Mouse (Mus musculus): ENCODE measurements around the gene Ptrh1. TPM values are rescaled to one million over a fixed set of nuclear protein-coding genes. Genes with fewer than 3 reads are reported as not detected.
A peak's percentile ranks its signal among the peaks of the same experiment; 100 is the strongest.

The Ptrh1 gene
- polyA plus RNA-seq, 1 experiment, result 5.5 TPM

- TF ChIP-seq CTCF (IDR thresholded peaks at IDR 0.05; ENCODE audit: low read depth, low read length), result no peak
- TF ChIP-seq POLR2A (IDR thresholded peaks at IDR 0.05; ENCODE audit: borderline replicate concordance, low read depth, low read length), result no peak
- Histone ChIP-seq H3K27ac (ENCODE audit: insufficient read depth, low read depth, low read length) (no peak overlapping the region), H3K4me3 (ENCODE audit: insufficient read depth, low read length) (no peak overlapping the region)
Observed at GRCm38 (mm10) chr2:32768661-32769285, 6.8 kb upstream of the Ptrh1 start.

GRCm38 (mm10) chr2:32769327-32770085, 6.1 kb upstream of the Ptrh1 start:
- no peak overlapping the region for H3K27ac ChIP-seq (ENCODE audit: insufficient read depth, low read depth, low read length)
- H3K4me3 ChIP-seq (ENCODE audit: insufficient read depth, low read length), result no peak overlapping the region
- H3K4me1 ChIP-seq (ENCODE audit: control insufficient read depth, insufficient read depth, low read length), result no peaks in the 10 kb centered on the region
- TF ChIP-seq CTCF (IDR thresholded peaks at IDR 0.05; ENCODE audit: low read depth, low read length), result no peak

More at GRCm38 (mm10) chr2:32768661-32769285, 6.8 kb upstream of the Ptrh1 start:
- H3K4me1 ChIP-seq (ENCODE audit: control insufficient read depth, insufficient read depth, low read length), result no peaks in the 10 kb centered on the region

GRCm38 (mm10) chr2:32771886-32772285, 3.7 kb upstream of the Ptrh1 start:
- no peak overlapping the region for H3K27ac ChIP-seq (ENCODE audit: insufficient read depth, low read depth, low read length)
- H3K4me3 ChIP-seq (ENCODE audit: insufficient read depth, low read length), result no peak overlapping the region
- peaks cover 6% of the 10 kb centered on the region for H3K4me1 ChIP-seq (ENCODE audit: control insufficient read depth, insufficient read depth, low read length)
- TF ChIP-seq CTCF (IDR thresholded peaks at IDR 0.05; ENCODE audit: low read depth, low read length) (no peak), POLR2A (IDR thresholded peaks at IDR 0.05; ENCODE audit: borderline replicate concordance, low read depth, low read length) (no peak)

GRCm38 (mm10) chr2:32772626-32773279, 2.8 kb upstream of the Ptrh1 start:
- peaks cover 6% of the 10 kb centered on the region for H3K4me1 ChIP-seq (ENCODE audit: control insufficient read depth, insufficient read depth, low read length)
- TF ChIP-seq CTCF (IDR thresholded peaks at IDR 0.05; ENCODE audit: low read depth, low read length) (no peak), POLR2A (IDR thresholded peaks at IDR 0.05; ENCODE audit: borderline replicate concordance, low read depth, low read length) (no peak)
- no peak overlapping the region for H3K4me3 ChIP-seq (ENCODE audit: insufficient read depth, low read length)

GRCm38 (mm10) chr2:32776192-32776591, 606 bp downstream of the Ptrh1 start:
- TF ChIP-seq CTCF (IDR thresholded peaks at IDR 0.05; ENCODE audit: low read depth, low read length), result no peak
- no peak for TF ChIP-seq POLR2A (IDR thresholded peaks at IDR 0.05; ENCODE audit: borderline replicate concordance, low read depth, low read length)
- Histone ChIP-seq H3K4me3 (ENCODE audit: insufficient read depth, low read length) (peak overlapping the region; percentile 64), H3K27ac (ENCODE audit: insufficient read depth, low read depth, low read length) (no peak overlapping the region), H3K4me1 (ENCODE audit: control insufficient read depth, insufficient read depth, low read length) (peaks cover 6% of the 10 kb centered on the region)

More at GRCm38 (mm10) chr2:32772626-32773279, 2.8 kb upstream of the Ptrh1 start:
- H3K27ac ChIP-seq (ENCODE audit: insufficient read depth, low read depth, low read length), result no peak overlapping the region

GRCm38 (mm10) chr2:32778081-32778480, 2.5 kb downstream of the Ptrh1 start:
- Histone ChIP-seq H3K4me3 (ENCODE audit: insufficient read depth, low read length) (no peak overlapping the region), H3K4me1 (ENCODE audit: control insufficient read depth, insufficient read depth, low read length) (peaks cover 6% of the 10 kb centered on the region), H3K27ac (ENCODE audit: insufficient read depth, low read depth, low read length) (no peak overlapping the region)
- no peak for TF ChIP-seq CTCF (IDR thresholded peaks at IDR 0.05; ENCODE audit: low read depth, low read length)
- no peak for TF ChIP-seq POLR2A (IDR thresholded peaks at IDR 0.05; ENCODE audit: borderline replicate concordance, low read depth, low read length)

- peaks cover 8% of the 10 kb centered on the region for H3K4me1 ChIP-seq (ENCODE audit: control insufficient read depth, insufficient read depth, low read length)
- H3K4me3 ChIP-seq (ENCODE audit: insufficient read depth, low read length), result no peak overlapping the region
- H3K27ac ChIP-seq (ENCODE audit: insufficient read depth, low read depth, low read length), result no peak overlapping the region
- TF ChIP-seq POLR2A (IDR thresholded peaks at IDR 0.05; ENCODE audit: borderline replicate concordance, low read depth, low read length) (no peak), CTCF (IDR thresholded peaks at IDR 0.05; ENCODE audit: low read depth, low read length) (peak; percentile 47; the same call in 1 of the 2 replicates)
Observed at GRCm38 (mm10) chr2:32779131-32779530, 3.5 kb downstream of the Ptrh1 start.

- TF ChIP-seq CTCF (IDR thresholded peaks at IDR 0.05; ENCODE audit: low read depth, low read length), result no peak
- Histone ChIP-seq H3K4me1 (ENCODE audit: control insufficient read depth, insufficient read depth, low read length) (peaks cover 8% of the 10 kb centered on the region), H3K4me3 (ENCODE audit: insufficient read depth, low read length) (no peak overlapping the region), H3K27ac (ENCODE audit: insufficient read depth, low read depth, low read length) (no peak overlapping the region)
Observed at GRCm38 (mm10) chr2:32779714-32780113, 4.1 kb downstream of the Ptrh1 start.

- no peak overlapping the region for H3K4me3 ChIP-seq (ENCODE audit: insufficient read depth, low read length)
- no peak overlapping the region for H3K27ac ChIP-seq (ENCODE audit: insufficient read depth, low read depth, low read length)
- peaks cover 3% of the 10 kb centered on the region for H3K4me1 ChIP-seq (ENCODE audit: control insufficient read depth, insufficient read depth, low read length)
- TF ChIP-seq CTCF (IDR thresholded peaks at IDR 0.05; ENCODE audit: low read depth, low read length) (no peak), POLR2A (IDR thresholded peaks at IDR 0.05; ENCODE audit: borderline replicate concordance, low read depth, low read length) (no peak)
Observed at GRCm38 (mm10) chr2:32781710-32782109, 6.1 kb downstream of the Ptrh1 start.

Measured in bone marrow macrophage, adult 2 months (primary cell).